Mouse (Mus musculus) adrenal gland, postnatal 4 days (tissue): ENCODE results near the gene Kcna3. TPM values are rescaled to one million over a fixed set of nuclear protein-coding genes. Genes with fewer than 3 reads are reported as not detected.

Experiments
- DNase-seq, 2 experiments: peaks; one replicate each; pipeline ENCODE4 v3.0.0; 2021 to 2022; ENCODE audit warnings: low spot score in 2 of 2, mixed read lengths in 2 of 2
- total RNA-seq, 2 experiments: library from RNA; stranded (reverse); gene quantifications; 2 replicates each; pipeline ENCODE4 v1.2.3; 2021

Gene Kcna3
- total RNA-seq, 2 experiments from 2014 or later: 1.0 to 1.8 TPM

- no peak for DNase-seq
These were observed 26.8 kb downstream of the Kcna3 start for GRCm38 (mm10) chr3:107062771-107063170.

DNA sequence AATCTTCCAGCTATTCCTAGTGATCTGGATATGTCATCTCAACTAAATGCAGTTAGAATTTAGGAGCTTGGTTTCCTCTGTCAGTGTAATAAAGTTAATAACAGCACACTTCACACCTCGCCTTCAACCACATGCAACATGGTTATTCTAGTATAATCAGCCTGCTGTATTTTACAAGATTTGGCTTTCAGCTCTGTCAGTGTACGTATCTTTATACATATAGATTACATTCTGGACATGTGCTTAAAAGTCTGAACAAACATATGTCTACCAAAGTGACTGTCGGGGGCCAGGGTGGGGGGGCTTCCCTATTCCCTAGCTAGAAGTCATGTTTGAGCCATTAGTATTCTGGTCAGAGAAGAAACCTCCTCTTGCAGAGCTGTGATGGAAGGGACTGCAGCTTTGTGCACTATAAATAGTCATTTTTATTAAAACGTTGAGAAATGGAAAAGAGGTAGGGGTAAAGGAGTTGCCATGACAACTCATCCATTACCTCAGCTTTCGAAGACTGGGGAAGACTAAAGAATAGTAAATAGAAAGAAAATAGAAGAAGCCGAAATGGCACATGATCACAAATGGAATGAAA lies 29.6 kb downstream of the Kcna3 start:
- DNase-seq: no peak

DNA sequence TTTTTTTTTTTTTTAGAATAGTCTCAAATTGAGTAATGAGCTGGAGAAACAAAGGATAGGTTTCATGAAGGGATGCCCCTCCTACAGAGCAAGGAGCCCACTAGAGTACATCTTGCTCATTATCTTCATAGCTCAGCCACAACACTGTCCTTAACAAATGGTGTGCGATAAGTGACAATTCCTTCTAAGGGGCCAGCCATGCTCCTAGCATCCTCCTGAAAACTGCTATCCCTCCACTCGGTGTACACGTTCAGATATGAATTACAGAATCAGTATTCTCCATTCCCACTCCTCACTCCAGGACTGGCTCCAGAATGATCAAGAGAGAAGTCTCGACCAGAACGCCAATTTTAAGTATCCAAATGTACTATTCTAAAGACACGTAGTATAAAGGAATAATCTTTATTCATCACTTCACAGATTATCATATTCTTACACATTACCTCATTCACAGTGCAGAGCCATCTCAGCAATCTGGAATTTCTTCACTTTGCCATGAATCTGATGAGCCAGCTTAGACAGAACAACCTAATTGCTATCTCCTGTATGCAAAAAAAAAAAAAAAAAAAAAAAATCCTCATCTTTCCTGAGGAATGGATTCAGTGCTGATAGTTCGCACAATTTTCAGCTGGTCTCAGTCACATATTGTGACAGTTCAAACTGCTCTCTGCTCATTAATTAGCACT lies 30.3 kb downstream of the Kcna3 start:
- DNase-seq: no peak

DNA sequence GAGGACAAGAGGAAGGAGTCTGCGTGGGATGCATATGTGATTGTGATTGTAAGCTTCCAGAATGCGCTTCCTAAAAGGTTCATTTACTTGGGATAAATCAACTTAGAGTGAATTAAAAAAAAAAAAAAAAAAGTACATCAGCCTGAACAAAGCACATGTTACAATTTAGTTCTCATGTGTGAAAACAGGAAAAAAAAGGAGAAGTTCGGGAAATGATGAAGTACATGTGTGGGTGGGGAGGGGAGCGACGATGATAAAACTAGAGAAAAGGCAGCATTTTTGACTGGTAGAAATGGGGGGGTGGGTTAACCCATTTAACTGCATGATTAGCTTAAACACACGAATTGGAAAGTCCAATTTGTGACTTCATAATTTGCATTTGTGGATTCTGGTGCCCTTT lies 31.3 kb downstream of the Kcna3 start:
- DNase-seq: no peak

GRCm38 (mm10) chr3:107073863-107074262 lies 37.9 kb downstream of the Kcna3 start:
- no peak for DNase-seq

DNA sequence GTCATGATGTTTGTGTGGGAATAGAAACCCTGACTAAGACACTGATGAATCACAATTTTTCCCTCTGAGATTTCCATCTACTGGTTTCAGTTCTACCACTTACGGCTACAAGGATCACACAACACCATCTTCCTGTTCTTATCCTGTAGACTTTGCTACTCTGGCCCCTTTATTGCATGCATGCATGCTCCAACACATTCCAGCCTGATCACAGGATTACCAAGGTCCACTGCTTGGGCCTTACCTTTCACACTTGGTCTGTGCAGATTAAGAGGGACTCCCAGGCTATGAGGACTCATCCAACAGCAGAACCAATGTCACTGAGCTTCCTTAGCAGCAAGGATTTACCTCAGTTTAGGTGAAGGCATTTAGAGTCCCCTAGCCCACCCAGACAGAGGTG lies 39.7 kb downstream of the Kcna3 start:
- no peak for DNase-seq

DNA sequence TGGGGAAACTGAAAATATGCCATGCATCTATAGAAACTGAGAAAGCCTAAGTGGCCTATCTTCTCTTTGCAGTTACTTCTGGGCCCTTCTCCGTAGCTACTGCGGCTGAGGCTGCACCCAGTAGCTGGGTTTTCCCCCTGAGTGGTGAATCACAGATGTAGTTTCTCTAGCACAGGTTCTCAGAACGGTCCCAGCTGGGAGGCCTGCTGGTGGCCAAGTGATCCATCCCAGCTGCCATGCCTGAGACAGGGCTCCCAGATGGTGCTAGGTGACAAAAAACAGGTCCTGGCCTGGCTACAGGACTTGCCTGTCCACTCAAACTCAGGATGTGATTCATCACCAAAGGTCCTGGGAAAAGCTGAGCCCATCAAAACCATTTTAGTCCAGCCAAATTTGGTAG lies 40.7 kb downstream of the Kcna3 start:
- no peak for DNase-seq

GRCm38 (mm10) chr3:107077101-107077500 lies 41.1 kb downstream of the Kcna3 start:
- DNase-seq: no peak

GRCm38 (mm10) chr3:107080803-107081202 lies 44.8 kb downstream of the Kcna3 start:
- DNase-seq: no peak

- DNase-seq: no peak
These were observed 45.3 kb downstream of the Kcna3 start for GRCm38 (mm10) chr3:107081227-107081626.

DNA sequence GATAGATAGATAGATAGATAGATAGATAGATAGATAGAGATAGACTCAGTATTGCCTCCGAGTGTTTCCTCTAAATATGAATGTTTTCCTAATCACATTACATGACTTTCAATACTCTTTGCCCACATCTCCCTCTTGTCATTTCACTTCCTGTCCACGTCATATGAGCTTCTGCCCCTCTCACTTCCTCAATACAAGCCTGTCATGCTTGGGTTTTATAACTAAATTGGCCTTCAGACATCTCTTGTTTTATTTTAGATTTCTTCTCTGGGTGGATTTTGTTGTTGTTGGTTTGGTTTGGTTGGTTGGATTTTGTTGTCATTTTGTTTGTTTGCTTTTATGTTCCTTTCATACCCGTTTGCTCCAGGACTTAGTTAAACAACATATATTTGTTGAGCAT lies 48.6 kb downstream of the Kcna3 start:
- DNase-seq: no peak

GRCm38 (mm10) chr3:107087410-107087809 lies 51.4 kb downstream of the Kcna3 start:
- DNase-seq: no peak

Other genes starting within 250 kb of the Kcna3 start
- 1 to 10 TPM; 6.7 to 8.2 TPM for gene Cd53, start 246.0 kb upstream of the Kcna3 start, total RNA-seq
- gene Olfr266, start 209.9 kb upstream of the Kcna3 start, total RNA-seq: not detected
- gene Kcna2, start 65.0 kb downstream of the Kcna3 start, total RNA-seq: 1 to 10 TPM; 3.1 to 4.0 TPM
- gene Kcna10, start 146.9 kb downstream of the Kcna3 start, total RNA-seq: not detected
- gene Cym, start 185.6 kb downstream of the Kcna3 start, total RNA-seq: 1 to 10 TPM in 1 of 2 experiments, under 1 TPM in 1; 0.31 to 2.1 TPM
- gene A630076J17Rik, start 194.4 kb downstream of the Kcna3 start, total RNA-seq: not detected
- 10 to 100 TPM in 1 of 2 experiments, under 1 TPM in 1; 0.25 to 10.2 TPM for gene Prok1, start 203.5 kb downstream of the Kcna3 start, total RNA-seq
- 10 to 100 TPM; 67.1 to 72.7 TPM for gene Lamtor5, start 242.7 kb downstream of the Kcna3 start, total RNA-seq